Mouse (Mus musculus): ENCODE measurements around the gene Snx15.

GRCm38 (mm10) chr19:6144842-6145241 lies 16.7 kb upstream of the Snx15 start:
- TF ChIP-seq CTCF (IDR thresholded peaks at IDR 0.05; ENCODE audit: control insufficient read depth, insufficient read depth, insufficient replicate concordance, low read depth, low read length) (no peak), POLR2A (IDR thresholded peaks at IDR 0.05; ENCODE audit: control insufficient read depth, low read depth, low read length) (no peak)
